Mouse (Mus musculus) ovary, postnatal 14 days (tissue): ENCODE data around the gene Cyb561d2.
A peak's percentile ranks its signal among the peaks of the same experiment; 100 is the strongest.
"Not testable (repeated sequence)": the region's sequence is repeated elsewhere in the genome, so short reads cannot be mapped to it uniquely, and the experiment has no call there.

Experiments
- DNase-seq: peaks from one replicate; pipeline ENCODE4 v3.0.0; 2022; ENCODE audit warnings: low spot score

The Cyb561d2 gene

GRCm38 (mm10) chr9:107571534-107572326, 29.7 kb upstream of the Cyb561d2 start:
- DNase-seq = no peak

- DNase-seq = no peak
These were observed 28.9 kb upstream of the Cyb561d2 start for GRCm38 (mm10) chr9:107570845-107571244.

GRCm38 (mm10) chr9:107570016-107570415, 28.0 kb upstream of the Cyb561d2 start:
- no peak for DNase-seq

- DNase-seq = no peak
These were observed 27.3 kb upstream of the Cyb561d2 start for GRCm38 (mm10) chr9:107569270-107569669.

GRCm38 (mm10) chr9:107568331-107569261, 26.6 kb upstream of the Cyb561d2 start:
- peak; percentile 78 for DNase-seq

GRCm38 (mm10) chr9:107567702-107568319, 25.8 kb upstream of the Cyb561d2 start, which contains the start of gene Hyal2:
TSS of gene Hyal2 (plus strand) at chr9:107567945.
- DNase-seq = no peak

GRCm38 (mm10) chr9:107566855-107567254, 24.9 kb upstream of the Cyb561d2 start:
- no peak for DNase-seq

- peak; percentile 81 for DNase-seq
These were observed 24.2 kb upstream of the Cyb561d2 start for GRCm38 (mm10) chr9:107566041-107566709.

- not testable (repeated sequence) for DNase-seq
These were observed 23.6 kb upstream of the Cyb561d2 start for GRCm38 (mm10) chr9:107565556-107565955.

GRCm38 (mm10) chr9:107563029-107563581, 21.1 kb upstream of the Cyb561d2 start, which contains the start of gene Tusc2:
TSS of gene Tusc2 (plus strand) at chr9:107563255.
- peak; percentile 89 for DNase-seq

- DNase-seq = no peak
These were observed 14.4 kb upstream of the Cyb561d2 start for GRCm38 (mm10) chr9:107556346-107556745.

- no peak for DNase-seq
These were observed 13.7 kb upstream of the Cyb561d2 start for GRCm38 (mm10) chr9:107555701-107556100.

- no peak for DNase-seq
These were observed 13.1 kb upstream of the Cyb561d2 start for GRCm38 (mm10) chr9:107555031-107555457.

- peak; percentile 81 for DNase-seq
These were observed 12.4 kb upstream of the Cyb561d2 start for GRCm38 (mm10) chr9:107554319-107554825.

- no peak for DNase-seq
These were observed 11.7 kb upstream of the Cyb561d2 start for GRCm38 (mm10) chr9:107553541-107554318.

GRCm38 (mm10) chr9:107552690-107553393, 10.8 kb upstream of the Cyb561d2 start:
- no peak for DNase-seq

GRCm38 (mm10) chr9:107551890-107552355, 9.9 kb upstream of the Cyb561d2 start:
- no peak for DNase-seq

GRCm38 (mm10) chr9:107551117-107551889, 9.3 kb upstream of the Cyb561d2 start, which contains the start of gene Rassf1:
TSS of gene Rassf1 (plus strand) at chr9:107551555.
- peak; percentile 52 for DNase-seq
